Mouse (Mus musculus) heart, adult 2 months (tissue): ENCODE data around the gene 2810459M11Rik. TPM values are rescaled to one million over a fixed set of nuclear protein-coding genes. Genes with fewer than 3 reads are reported as not detected.

ENCODE experiments used
- DNase-seq, 2 experiments: peaks; one replicate each; pipeline ENCODE4 v3.0.0; 2021
- H3K27ac ChIP-seq: fragments of 200-600 bp; 2 replicates; pipeline ENCODE4 v1.8.1; 2022
- H3K27me3 ChIP-seq: fragments of 200-500 bp; 2 replicates; pipeline ENCODE4 v1.6.1; 2012; ENCODE audit warnings: mild to moderate bottlenecking, low read length, inconsistent platforms, mixed read lengths; ENCODE audit not compliant: control insufficient read depth, insufficient read depth
- H3K36me3 ChIP-seq: fragments of 200-500 bp; 2 replicates; pipeline ENCODE4 v1.6.1; 2012; ENCODE audit warnings: low read length, inconsistent platforms; ENCODE audit not compliant: control insufficient read depth, insufficient read depth
- H3K4me1 ChIP-seq: fragments of 200-500 bp; 2 replicates; pipeline ENCODE4 v1.6.1; 2011; ENCODE audit warnings: low read length; ENCODE audit not compliant: control insufficient read depth, insufficient read depth
- H3K4me3 ChIP-seq: fragments of 200-600 bp; 2 replicates; pipeline ENCODE4 v1.8.1; 2022
- H3K79me2 ChIP-seq: fragments of 200-500 bp; replicated peaks from 2 replicates; pipeline ENCODE4 v1.6.1; 2012; ENCODE audit warnings: mild to moderate bottlenecking, inconsistent platforms, low read length, moderate library complexity, mixed read lengths; ENCODE audit not compliant: control insufficient read depth, insufficient read depth
- H3K9ac ChIP-seq: fragments of 200-500 bp; 2 replicates; pipeline ENCODE4 v1.6.1; 2012; ENCODE audit warnings: low read depth, mild to moderate bottlenecking, control low read depth, inconsistent platforms, low read length, mixed read lengths
- CTCF ChIP-seq: fragments of 200-600 bp; IDR thresholded peaks from 2 replicates; pipeline ENCODE4 v1.8.1; 2022; ENCODE audit warnings: antibody characterized with exemption, mild to moderate bottlenecking, moderate library complexity
- EP300 ChIP-seq: fragments of 200-500 bp; IDR thresholded peaks from 2 replicates; pipeline ENCODE4 v1.6.1; 2011; ENCODE audit warnings: low read depth, low read length, control low read depth; ENCODE audit not compliant: insufficient read depth
- POLR2A ChIP-seq: fragments of 200-500 bp; IDR thresholded peaks from 2 replicates; pipeline ENCODE4 v1.6.1; 2011; ENCODE audit warnings: mild to moderate bottlenecking, low read depth, low read length, control low read depth; ENCODE audit not compliant: insufficient read depth
- WGBS: fragments of 180-500 bp; shearing (Covaris S2); methylation state at CpG from one replicate; pipeline ENCODE4 v1.1.7; 2018; 5-methylcytosine and 5-hydroxymethylcytosine counted together
- intact Hi-C: fragments of 180-260 bp; cut with DNase I; formaldehyde crosslinking; loops from one replicate; pipeline ENCODE4 v1.15.1; 2025
- polyA plus RNA-seq: library from polyadenylated mRNA; depleted of rRNA; stranded (reverse); fragments of >200 nt; gene quantifications from 2 replicates; pipeline ENCODE4 v1.2.3, GENCODE M21; 2012; rRNA removed
- total RNA-seq, 2 experiments: library from RNA; stranded (reverse); gene quantifications; 2 replicates each; pipeline ENCODE4 v1.2.3; 2021

Gene 2810459M11Rik
- total and polyA plus RNA-seq, 3 experiments = 0.06 TPM; not detected in 2

- no peak for DNase-seq
- intact Hi-C loops = no loop called here
- Histone ChIP-seq H3K4me1 (no peaks in the 10 kb centered on the region), H3K27me3 (no peaks in the 10 kb centered on the region), H3K4me3 (no peak overlapping the region), H3K36me3 (no peaks in the 10 kb centered on the region), H3K27ac (no peak overlapping the region), H3K9ac (no peak overlapping the region), H3K79me2 (no peaks in the 10 kb centered on the region)
- 94% methylated on average over 1 of the region's 1 CpGs for WGBS
- no peak for TF ChIP-seq EP300
- no peak for TF ChIP-seq CTCF
- no peak for TF ChIP-seq POLR2A
Measured at GRCm38 (mm10) chr1:86105054-86105453, 59.4 kb downstream of the 2810459M11Rik start.

Other genes with a start within 250 kb of the 2810459M11Rik start
- gene Itm2c, start 151.6 kb upstream of the 2810459M11Rik start, total RNA-seq = 10 to 100 TPM; 60.3 to 62.0 TPM
- 101 and 137 TPM in 2 replicates for gene Itm2c, start 151.6 kb upstream of the 2810459M11Rik start, polyA plus RNA-seq
- not detected for gene 4933407L21Rik, start 117.4 kb upstream of the 2810459M11Rik start, total RNA-seq
- not detected in 2 replicates for gene 4933407L21Rik, start 117.4 kb upstream of the 2810459M11Rik start, polyA plus RNA-seq
- gene Gpr55, start 84.9 kb upstream of the 2810459M11Rik start, total RNA-seq = not detected
- 0.03 TPM in 1 of 2 replicates, not detected in the other for gene Gpr55, start 84.9 kb upstream of the 2810459M11Rik start, polyA plus RNA-seq
- gene Spata3, start 29.0 kb upstream of the 2810459M11Rik start, total RNA-seq = not detected
- 0.67 and 0.80 TPM in 2 replicates for gene Spata3, start 29.0 kb upstream of the 2810459M11Rik start, polyA plus RNA-seq
- 100 to 1,000 TPM in 1 of 2 experiments, 10 to 100 TPM in 1; 91.6 to 104 TPM for gene Psmd1, start 18.5 kb downstream of the 2810459M11Rik start, total RNA-seq
- gene Psmd1, start 18.5 kb downstream of the 2810459M11Rik start, polyA plus RNA-seq = 65.0 and 102 TPM in 2 replicates
- under 1 TPM; 0.50 to 0.61 TPM for gene Htr2b, start 66.1 kb downstream of the 2810459M11Rik start, total RNA-seq
- 0.53 and 0.62 TPM in 2 replicates for gene Htr2b, start 66.1 kb downstream of the 2810459M11Rik start, polyA plus RNA-seq
- under 1 TPM in 1 of 2 experiments, not detected in 1; 0.57 TPM for gene Gm21972, start 87.8 kb downstream of the 2810459M11Rik start, total RNA-seq
- gene Gm21972, start 87.8 kb downstream of the 2810459M11Rik start, polyA plus RNA-seq = not detected in 2 replicates
- gene Armc9, start 108.9 kb downstream of the 2810459M11Rik start, total RNA-seq = 1 to 10 TPM; 3.5 TPM
- gene Armc9, start 108.9 kb downstream of the 2810459M11Rik start, polyA plus RNA-seq = 1.6 and 2.4 TPM in 2 replicates